Mouse (Mus musculus): Measurements from ENCODE around the gene Ccdc137. TPM values are rescaled to one million over a fixed set of nuclear protein-coding genes. Genes with fewer than 3 reads are reported as not detected.

The Ccdc137 gene
- polyA plus RNA-seq, 1 experiment = 11.0 TPM

GRCm38 (mm10) chr11:120457370-120457769, 545 bp upstream of the Ccdc137 start:
- Histone ChIP-seq H3K36me3 (replicated peaks; ENCODE audit: low read length) (peaks cover 53% of the 10 kb centered on the region), H3K4me3 (replicated peaks) (peak overlapping the region; percentile 94), H3K27me3 (replicated peaks) (no peaks in the 10 kb centered on the region), H3K9me3 (no peaks in the 10 kb centered on the region), H3K4me1 (peaks cover 58% of the 10 kb centered on the region)
- TF ChIP-seq GATA1 (IDR thresholded peaks at IDR 0.05; ENCODE audit: borderline replicate concordance, low read length) = no peak
- TF ChIP-seq FLI1 (IDR thresholded peaks at IDR 0.05; ENCODE audit: low read length) = no peak

GRCm38 (mm10) chr11:120458847-120459597, 1.1 kb downstream of the Ccdc137 start:
- no peaks in the 10 kb centered on the region for H3K27me3 ChIP-seq (replicated peaks)
- H3K4me1 ChIP-seq = peaks cover 47% of the 10 kb centered on the region
- H3K4me3 ChIP-seq (replicated peaks) = peak overlapping the region; percentile 94
- peaks cover 68% of the 10 kb centered on the region for H3K36me3 ChIP-seq (replicated peaks; ENCODE audit: low read length)
- no peak for TF ChIP-seq FLI1 (IDR thresholded peaks at IDR 0.05; ENCODE audit: low read length)
- TF ChIP-seq GATA1 (IDR thresholded peaks at IDR 0.05; ENCODE audit: borderline replicate concordance, low read length) = no peak
- H3K9me3 ChIP-seq = no peaks in the 10 kb centered on the region

- no peaks in the 10 kb centered on the region for H3K9me3 ChIP-seq
- no peak for TF ChIP-seq FLI1 (IDR thresholded peaks at IDR 0.05; ENCODE audit: low read length)
- no peak for TF ChIP-seq GATA1 (IDR thresholded peaks at IDR 0.05; ENCODE audit: borderline replicate concordance, low read length)
- peaks cover 64% of the 10 kb centered on the region for H3K36me3 ChIP-seq (replicated peaks; ENCODE audit: low read length)
- H3K4me3 ChIP-seq (replicated peaks) = no peak overlapping the region
- H3K4me1 ChIP-seq = peaks cover 44% of the 10 kb centered on the region
- H3K27me3 ChIP-seq (replicated peaks) = no peaks in the 10 kb centered on the region
These were observed 5.6 kb downstream of the Ccdc137 start for GRCm38 (mm10) chr11:120463536-120463935.

- Histone ChIP-seq H3K36me3 (replicated peaks; ENCODE audit: low read length) (peaks cover 70% of the 10 kb centered on the region), H3K4me3 (replicated peaks) (no peak overlapping the region), H3K27me3 (replicated peaks) (no peaks in the 10 kb centered on the region), H3K9me3 (no peaks in the 10 kb centered on the region), H3K4me1 (peaks cover 44% of the 10 kb centered on the region)
- TF ChIP-seq GATA1 (IDR thresholded peaks at IDR 0.05; ENCODE audit: borderline replicate concordance, low read length) (no peak), FLI1 (IDR thresholded peaks at IDR 0.05; ENCODE audit: low read length) (no peak)
These were observed 6.5 kb downstream of the Ccdc137 start for GRCm38 (mm10) chr11:120464365-120464764.

- H3K27me3 ChIP-seq (replicated peaks) = no peaks in the 10 kb centered on the region
- H3K4me3 ChIP-seq (replicated peaks) = peak overlapping the region; percentile 1
- TF ChIP-seq FLI1 (IDR thresholded peaks at IDR 0.05; ENCODE audit: low read length) (no peak), GATA1 (IDR thresholded peaks at IDR 0.05; ENCODE audit: borderline replicate concordance, low read length) (no peak)
- H3K9me3 ChIP-seq = no peaks in the 10 kb centered on the region
- peaks cover 73% of the 10 kb centered on the region for H3K36me3 ChIP-seq (replicated peaks; ENCODE audit: low read length)
- H3K4me1 ChIP-seq = peaks cover 39% of the 10 kb centered on the region
These were observed 7.6 kb downstream of the Ccdc137 start for GRCm38 (mm10) chr11:120465521-120465920.

GRCm38 (mm10) chr11:120467051-120467735, 9.3 kb downstream of the Ccdc137 start, which contains the start of gene Arl16:
Arl16 (minus strand) TSS chr11:120467607.
- no peak for TF ChIP-seq GATA1 (IDR thresholded peaks at IDR 0.05; ENCODE audit: borderline replicate concordance, low read length)
- TF ChIP-seq FLI1 (IDR thresholded peaks at IDR 0.05; ENCODE audit: low read length) = no peak
- Histone ChIP-seq H3K36me3 (replicated peaks; ENCODE audit: low read length) (peaks cover 73% of the 10 kb centered on the region), H3K9me3 (no peaks in the 10 kb centered on the region), H3K4me3 (replicated peaks) (peak within 1 kb of the TSS; percentile 99), H3K4me1 (peaks cover 36% of the 10 kb centered on the region), H3K27me3 (replicated peaks) (no peaks in the 10 kb centered on the region)

GRCm38 (mm10) chr11:120467736-120468092, 9.8 kb downstream of the Ccdc137 start:
- H3K9me3 ChIP-seq = no peaks in the 10 kb centered on the region
- H3K4me3 ChIP-seq (replicated peaks) = peak overlapping the region; percentile 99
- H3K27me3 ChIP-seq (replicated peaks) = no peaks in the 10 kb centered on the region
- peaks cover 36% of the 10 kb centered on the region for H3K4me1 ChIP-seq
- TF ChIP-seq FLI1 (IDR thresholded peaks at IDR 0.05; ENCODE audit: low read length) (no peak), GATA1 (IDR thresholded peaks at IDR 0.05; ENCODE audit: borderline replicate concordance, low read length) (no peak)
- peaks cover 73% of the 10 kb centered on the region for H3K36me3 ChIP-seq (replicated peaks; ENCODE audit: low read length)

GRCm38 (mm10) chr11:120472052-120472451, 14.1 kb downstream of the Ccdc137 start:
- Histone ChIP-seq H3K36me3 (replicated peaks; ENCODE audit: low read length) (peaks cover 84% of the 10 kb centered on the region), H3K9me3 (no peaks in the 10 kb centered on the region), H3K27me3 (replicated peaks) (no peaks in the 10 kb centered on the region), H3K4me3 (replicated peaks) (no peak overlapping the region), H3K4me1 (peaks cover 28% of the 10 kb centered on the region)
- TF ChIP-seq GATA1 (IDR thresholded peaks at IDR 0.05; ENCODE audit: borderline replicate concordance, low read length) (no peak), FLI1 (IDR thresholded peaks at IDR 0.05; ENCODE audit: low read length) (no peak)

GRCm38 (mm10) chr11:120483448-120483934, 25.6 kb downstream of the Ccdc137 start:
- H3K36me3 ChIP-seq (replicated peaks; ENCODE audit: low read length) = peaks cover 82% of the 10 kb centered on the region
- peaks cover 45% of the 10 kb centered on the region for H3K4me1 ChIP-seq
- peak overlapping the region; percentile 99 for H3K4me3 ChIP-seq (replicated peaks)

More at GRCm38 (mm10) chr11:120483448-120483934, 25.6 kb downstream of the Ccdc137 start:
- Histone ChIP-seq H3K9me3 (no peaks in the 10 kb centered on the region), H3K27me3 (replicated peaks) (no peaks in the 10 kb centered on the region)
- TF ChIP-seq GATA1 (IDR thresholded peaks at IDR 0.05; ENCODE audit: borderline replicate concordance, low read length) (no peak), FLI1 (IDR thresholded peaks at IDR 0.05; ENCODE audit: low read length) (no peak)
